Mouse (Mus musculus): ENCODE results near the gene Lrmda. TPM values are rescaled to one million over a fixed set of nuclear protein-coding genes. Genes with fewer than 3 reads are reported as not detected.

Lrmda gene
- polyA plus RNA-seq, 1 experiment from 2014 or later = 0.60 TPM

DNA sequence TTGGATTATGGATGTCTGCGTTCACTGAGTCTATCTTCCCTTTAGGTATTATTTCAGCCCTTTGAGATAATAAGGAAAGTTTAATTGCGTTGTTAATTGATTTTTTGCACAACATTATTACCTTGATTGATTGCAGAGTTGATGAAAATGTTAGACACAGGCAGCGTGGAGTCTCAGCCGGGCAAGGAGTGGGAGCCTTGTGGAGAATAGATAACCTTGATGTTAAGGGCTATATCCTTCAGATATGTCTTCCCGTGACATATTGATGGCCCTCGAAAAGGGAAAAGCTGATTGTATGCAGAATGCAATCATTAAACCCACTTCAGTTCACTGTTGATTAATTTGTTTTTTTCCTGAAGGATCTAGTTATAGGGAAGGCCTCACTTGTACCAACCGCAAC, 1021.5 kb downstream of the Lrmda start:
- H3K4me3 ChIP-seq = no peak overlapping the region
- no peak for ATAC-seq (ENCODE audit: extremely low read depth, insufficient number of reproducible peaks, low FRiP score, low TSS enrichment)
- no peak overlapping the region for H3K27ac ChIP-seq (replicated peaks)
- H3K27me3 ChIP-seq (replicated peaks) = no peaks in the 10 kb centered on the region
- H3K36me3 ChIP-seq = no peaks in the 10 kb centered on the region
- H3K4me2 ChIP-seq = no peak overlapping the region
- 74% methylated on average over 7 of the region's 7 CpGs for WGBS
- H3K9ac ChIP-seq = no peak overlapping the region
- no peaks in the 10 kb centered on the region for H3K4me1 ChIP-seq
- H3K9me3 ChIP-seq = no peaks in the 10 kb centered on the region

DNA sequence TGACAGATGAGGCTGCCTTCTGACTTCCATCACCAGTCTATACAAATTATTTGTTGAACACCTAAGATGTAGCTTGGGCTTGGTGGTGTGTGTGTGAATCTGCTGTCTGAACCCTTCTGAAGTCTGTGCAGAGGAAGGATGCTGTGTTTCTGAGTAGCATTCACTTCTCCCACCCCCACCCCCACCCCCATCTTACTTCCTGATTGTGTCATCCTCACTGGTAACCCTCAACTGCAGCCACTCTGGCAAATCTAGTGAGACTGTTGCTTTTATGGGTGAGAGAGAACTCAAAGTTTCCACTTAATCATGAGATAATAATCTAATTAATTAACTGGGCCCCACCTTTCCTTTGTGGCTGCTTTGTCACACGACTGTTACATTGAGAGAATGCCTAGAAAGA, 1025.8 kb downstream of the Lrmda start:
- ATAC-seq (ENCODE audit: extremely low read depth, insufficient number of reproducible peaks, low FRiP score, low TSS enrichment) = no peak
- no peak overlapping the region for H3K27ac ChIP-seq (replicated peaks)
- H3K4me1 ChIP-seq = no peaks in the 10 kb centered on the region
- H3K36me3 ChIP-seq = no peaks in the 10 kb centered on the region
- H3K9me3 ChIP-seq = no peaks in the 10 kb centered on the region
- no peak overlapping the region for H3K9ac ChIP-seq
- H3K4me2 ChIP-seq = no peak overlapping the region
- no peaks in the 10 kb centered on the region for H3K27me3 ChIP-seq (replicated peaks)
- no peak overlapping the region for H3K4me3 ChIP-seq
- WGBS = 38% methylated on average over 1 of the region's 1 CpGs

DNA sequence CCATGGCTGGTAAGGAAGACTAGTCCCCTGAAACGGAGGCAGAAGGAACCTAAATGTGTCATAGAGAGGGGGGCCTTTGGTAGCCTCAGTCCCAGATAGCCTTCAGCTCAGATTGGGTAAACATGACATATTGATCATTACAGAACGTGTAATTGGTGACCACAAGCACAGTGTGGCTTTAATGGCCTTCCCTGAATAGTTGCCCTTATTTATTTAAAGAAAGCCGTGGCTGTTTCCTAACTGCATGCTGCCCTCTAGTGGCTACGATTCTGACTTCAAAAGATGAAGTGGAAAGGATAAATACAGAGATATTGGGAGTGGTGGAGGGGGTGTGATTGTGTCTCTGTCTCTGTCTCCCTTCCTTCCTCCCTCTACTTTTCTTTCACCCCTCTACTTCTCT, 1026.8 kb downstream of the Lrmda start:
- no peaks in the 10 kb centered on the region for H3K27me3 ChIP-seq (replicated peaks)
- no peak overlapping the region for H3K27ac ChIP-seq (replicated peaks)
- 22% methylated on average over 4 of the region's 4 CpGs for WGBS
- no peaks in the 10 kb centered on the region for H3K4me1 ChIP-seq
- H3K36me3 ChIP-seq = no peaks in the 10 kb centered on the region
- no peak for ATAC-seq (ENCODE audit: extremely low read depth, insufficient number of reproducible peaks, low FRiP score, low TSS enrichment)
- no peak overlapping the region for H3K4me3 ChIP-seq
- H3K4me2 ChIP-seq = no peak overlapping the region
- no peaks in the 10 kb centered on the region for H3K9me3 ChIP-seq
- no peak overlapping the region for H3K9ac ChIP-seq

DNA sequence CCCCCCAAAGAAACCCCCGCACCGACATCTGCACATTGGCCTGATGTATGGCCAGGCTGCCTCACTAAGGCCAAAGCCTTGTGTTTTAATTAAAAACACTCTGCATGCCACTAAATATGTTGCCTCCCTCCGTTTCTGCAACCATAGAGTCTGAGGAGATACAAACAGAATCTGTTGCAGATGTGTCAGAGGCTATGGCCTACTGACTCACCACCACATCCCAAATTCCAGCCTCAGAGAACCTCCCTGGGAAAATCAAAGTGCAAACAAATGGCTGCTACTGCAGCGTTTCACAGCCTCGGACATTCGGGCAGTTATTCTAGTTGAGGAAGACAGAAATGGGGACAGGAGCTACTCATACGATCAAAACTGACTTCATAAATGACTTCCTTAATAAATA, 1031.9 kb downstream of the Lrmda start:
- no peaks in the 10 kb centered on the region for H3K27me3 ChIP-seq (replicated peaks)
- no peak overlapping the region for H3K4me2 ChIP-seq
- no peaks in the 10 kb centered on the region for H3K9me3 ChIP-seq
- no peaks in the 10 kb centered on the region for H3K4me1 ChIP-seq
- WGBS = 69% methylated on average over 7 of the region's 7 CpGs
- H3K36me3 ChIP-seq = no peaks in the 10 kb centered on the region
- H3K4me3 ChIP-seq = no peak overlapping the region
- H3K9ac ChIP-seq = no peak overlapping the region
- ATAC-seq (ENCODE audit: extremely low read depth, insufficient number of reproducible peaks, low FRiP score, low TSS enrichment) = no peak
- H3K27ac ChIP-seq (replicated peaks) = no peak overlapping the region

DNA sequence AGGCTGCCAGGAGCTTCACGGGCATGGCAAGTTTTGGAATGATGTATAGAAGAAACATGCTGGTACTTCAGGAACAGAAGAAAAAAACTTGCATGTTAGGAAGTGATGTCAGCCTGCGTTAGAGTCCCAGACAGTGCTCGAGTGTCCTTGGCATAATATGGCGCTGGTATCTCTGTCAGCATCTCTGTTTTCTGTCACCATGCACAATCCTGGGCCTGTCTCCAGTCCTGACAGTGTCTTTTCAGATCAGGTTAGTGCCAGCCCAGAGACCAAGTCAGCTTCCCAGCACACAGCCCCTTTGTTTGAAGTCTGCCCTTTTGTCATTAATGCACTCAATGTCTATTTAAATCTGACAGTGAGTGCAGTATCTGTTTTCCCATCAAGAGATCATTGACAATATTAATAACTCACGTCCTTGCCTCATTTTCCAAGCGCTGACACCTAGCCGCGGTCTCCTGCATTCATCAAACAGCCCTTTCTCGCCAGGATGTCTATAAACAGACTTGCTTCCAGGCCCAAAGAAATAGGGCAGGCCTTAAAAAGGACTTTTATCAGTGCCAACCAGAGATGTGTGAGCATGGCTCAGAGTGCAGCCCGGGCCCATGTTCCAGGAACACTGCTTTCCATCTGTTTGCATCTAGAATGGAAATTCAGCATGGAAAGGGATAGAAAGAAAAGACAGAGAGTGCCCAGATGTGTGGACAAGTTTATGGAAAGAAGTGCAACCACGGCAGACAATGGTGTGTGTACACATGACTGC, 1033.5 kb downstream of the Lrmda start:
- ATAC-seq (ENCODE audit: extremely low read depth, insufficient number of reproducible peaks, low FRiP score, low TSS enrichment) = no peak
- no peak overlapping the region for H3K27ac ChIP-seq (replicated peaks)
- no peak overlapping the region for H3K9ac ChIP-seq
- no peaks in the 10 kb centered on the region for H3K9me3 ChIP-seq
- H3K4me2 ChIP-seq = no peak overlapping the region
- H3K4me1 ChIP-seq = no peaks in the 10 kb centered on the region
- no peaks in the 10 kb centered on the region for H3K36me3 ChIP-seq
- 59% methylated on average over 11 of the region's 11 CpGs for WGBS
- H3K27me3 ChIP-seq (replicated peaks) = no peaks in the 10 kb centered on the region
- no peak overlapping the region for H3K4me3 ChIP-seq

DNA sequence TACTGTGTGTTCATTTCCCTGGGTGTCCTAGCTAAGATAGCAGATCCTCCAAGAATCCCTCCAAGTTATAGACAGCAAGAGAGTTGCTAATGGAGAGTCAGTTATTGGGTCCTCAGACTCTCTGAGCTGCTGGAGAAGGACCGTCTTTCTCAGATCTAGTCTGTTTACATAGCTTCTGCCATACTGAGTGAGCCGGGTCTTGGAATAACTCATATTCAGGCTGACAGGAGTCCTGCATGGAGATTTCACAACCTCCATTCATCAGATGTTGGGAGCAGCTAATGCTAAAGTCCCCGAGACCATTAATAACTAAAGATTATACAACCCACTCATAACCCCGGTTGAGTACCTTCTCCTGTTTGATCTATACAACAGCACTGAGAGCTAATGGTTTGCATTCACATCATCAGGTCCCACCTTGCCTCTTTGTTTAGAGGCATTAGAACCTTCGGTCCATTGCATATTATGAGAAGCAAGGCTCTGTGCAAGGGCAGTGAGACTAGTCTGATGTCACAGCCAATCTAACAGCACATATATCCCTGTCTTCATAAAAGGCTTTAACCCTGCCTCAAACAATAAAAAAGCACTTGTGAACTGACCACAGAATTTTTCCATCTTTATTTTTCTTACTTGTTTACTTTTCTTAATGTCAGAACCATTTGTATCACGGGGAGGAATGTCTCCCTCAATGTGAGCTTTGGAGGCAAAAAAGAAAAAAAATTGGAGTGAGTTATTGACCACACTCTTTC, 1037.9 kb downstream of the Lrmda start:
- no peaks in the 10 kb centered on the region for H3K36me3 ChIP-seq
- no peak overlapping the region for H3K27ac ChIP-seq (replicated peaks)
- H3K4me2 ChIP-seq = no peak overlapping the region
- H3K27me3 ChIP-seq (replicated peaks) = no peaks in the 10 kb centered on the region
- H3K9ac ChIP-seq = no peak overlapping the region
- H3K4me1 ChIP-seq = no peaks in the 10 kb centered on the region
- 77% methylated on average over 6 of the region's 6 CpGs for WGBS
- H3K4me3 ChIP-seq = no peak overlapping the region
- no peak for ATAC-seq (ENCODE audit: extremely low read depth, insufficient number of reproducible peaks, low FRiP score, low TSS enrichment)
- H3K9me3 ChIP-seq = no peaks in the 10 kb centered on the region

DNA sequence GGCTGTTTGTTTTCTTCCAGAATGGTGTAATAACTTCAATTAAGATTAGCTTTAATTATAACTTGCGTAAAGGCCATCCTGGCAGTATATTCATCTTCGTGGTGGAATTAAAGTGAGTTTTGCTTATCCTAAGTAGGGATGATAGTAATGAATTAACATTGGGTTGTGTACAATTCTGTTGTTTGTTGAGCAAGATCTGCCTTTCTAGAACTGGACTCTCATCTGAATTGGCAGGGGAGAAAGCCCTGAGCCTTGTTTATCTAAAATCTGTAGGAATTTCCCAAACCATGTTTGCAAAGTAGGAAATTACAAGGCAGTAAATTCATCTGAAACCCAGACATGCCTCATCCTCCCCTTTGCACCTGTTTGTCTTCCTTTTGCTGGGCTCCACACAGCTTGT, 1038.5 kb downstream of the Lrmda start:
- Histone ChIP-seq H3K4me3 (no peak overlapping the region), H3K27me3 (replicated peaks) (no peaks in the 10 kb centered on the region), H3K27ac (replicated peaks) (no peak overlapping the region), H3K4me1 (no peaks in the 10 kb centered on the region), H3K9ac (no peak overlapping the region), H3K9me3 (no peaks in the 10 kb centered on the region), H3K4me2 (no peak overlapping the region), H3K36me3 (no peaks in the 10 kb centered on the region)
- ATAC-seq (ENCODE audit: extremely low read depth, insufficient number of reproducible peaks, low FRiP score, low TSS enrichment) = no peak
- WGBS = 80% methylated on average over 2 of the region's 2 CpGs

DNA sequence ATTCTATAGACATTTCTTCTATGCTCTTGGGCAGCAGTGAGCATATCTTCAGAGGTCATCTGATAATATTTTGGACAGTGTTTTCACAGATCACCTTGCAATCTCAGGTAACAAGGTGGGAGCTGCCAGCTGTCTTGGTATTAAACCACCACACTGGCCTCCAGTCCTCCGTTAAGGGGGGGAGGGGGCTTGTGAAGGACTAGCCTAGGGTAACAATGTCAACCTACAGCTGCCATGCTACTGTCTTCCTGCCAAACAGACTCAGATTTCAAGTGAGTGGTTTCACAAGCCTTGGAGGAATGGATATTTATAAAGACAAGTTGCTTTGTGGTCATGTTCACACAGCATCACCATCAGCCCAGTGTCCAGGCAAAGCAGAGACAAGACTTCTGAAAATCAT, 1059.2 kb downstream of the Lrmda start:
- H3K27me3 ChIP-seq (replicated peaks) = no peaks in the 10 kb centered on the region
- no peak overlapping the region for H3K4me3 ChIP-seq
- H3K27ac ChIP-seq (replicated peaks) = no peak overlapping the region
- ATAC-seq (ENCODE audit: extremely low read depth, insufficient number of reproducible peaks, low FRiP score, low TSS enrichment) = no peak
- no peak overlapping the region for H3K9ac ChIP-seq
- no peaks in the 10 kb centered on the region for H3K36me3 ChIP-seq
- no peak overlapping the region for H3K4me2 ChIP-seq
- no peaks in the 10 kb centered on the region for H3K4me1 ChIP-seq
- H3K9me3 ChIP-seq = no peaks in the 10 kb centered on the region
- 60% methylated on average over 1 of the region's 1 CpGs for WGBS

DNA sequence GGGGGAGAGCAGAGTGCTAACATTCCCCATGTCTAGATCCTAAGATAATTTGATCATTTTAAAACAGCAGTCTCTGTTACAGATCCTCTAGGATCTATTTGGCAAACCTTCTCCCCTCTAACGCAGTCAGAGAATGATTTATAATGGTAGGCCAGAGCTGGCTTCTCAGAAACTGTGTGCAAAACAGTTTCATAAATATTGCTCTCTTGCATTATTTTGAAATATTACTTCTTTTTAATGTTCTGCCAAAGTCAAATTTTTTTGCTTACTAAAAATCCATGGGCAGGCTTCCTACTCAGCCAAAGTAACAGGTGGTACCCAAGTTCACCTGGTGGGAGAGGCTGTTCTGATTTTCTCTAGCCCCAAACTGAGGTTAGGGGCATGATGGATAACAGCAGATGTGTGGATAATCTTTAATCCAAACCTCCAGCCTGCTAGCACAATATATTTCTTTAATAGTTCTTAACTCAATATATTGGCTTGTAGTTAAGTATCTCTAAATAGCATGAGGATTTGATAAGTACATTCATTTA, 1064.8 kb downstream of the Lrmda start:
- Histone ChIP-seq H3K4me2 (no peak overlapping the region), H3K4me1 (no peaks in the 10 kb centered on the region), H3K27me3 (replicated peaks) (no peaks in the 10 kb centered on the region), H3K27ac (replicated peaks) (no peak overlapping the region), H3K4me3 (no peak overlapping the region), H3K9me3 (no peaks in the 10 kb centered on the region), H3K36me3 (no peaks in the 10 kb centered on the region), H3K9ac (no peak overlapping the region)
- WGBS = 75% methylated on average over 1 of the region's 1 CpGs
- no peak for ATAC-seq (ENCODE audit: extremely low read depth, insufficient number of reproducible peaks, low FRiP score, low TSS enrichment)

DNA sequence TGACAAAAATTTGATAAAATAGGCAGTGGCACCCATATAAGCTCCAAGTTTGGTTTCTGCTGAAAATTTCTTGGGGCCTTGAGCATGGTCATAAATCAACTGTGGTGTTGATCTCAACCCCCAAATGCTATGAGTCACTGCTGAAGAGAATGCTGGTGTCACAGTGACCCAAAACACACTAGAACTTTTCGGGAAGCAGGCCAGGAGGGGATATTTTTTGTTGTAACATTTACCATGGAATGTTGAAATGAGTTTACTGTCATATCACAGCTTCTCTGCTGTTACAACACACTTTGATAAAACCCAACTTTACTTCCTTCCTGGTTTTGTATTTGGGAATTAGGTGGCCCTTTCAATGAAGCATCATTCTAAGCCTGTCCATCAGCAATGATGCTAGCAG, 1065.3 kb downstream of the Lrmda start:
- no peaks in the 10 kb centered on the region for H3K4me1 ChIP-seq
- no peak overlapping the region for H3K9ac ChIP-seq
- H3K4me3 ChIP-seq = no peak overlapping the region
- H3K9me3 ChIP-seq = no peaks in the 10 kb centered on the region
- H3K27me3 ChIP-seq (replicated peaks) = no peaks in the 10 kb centered on the region
- H3K27ac ChIP-seq (replicated peaks) = no peak overlapping the region
- no peaks in the 10 kb centered on the region for H3K36me3 ChIP-seq
- WGBS = 40% methylated on average over 1 of the region's 1 CpGs
- ATAC-seq (ENCODE audit: extremely low read depth, insufficient number of reproducible peaks, low FRiP score, low TSS enrichment) = no peak
- no peak overlapping the region for H3K4me2 ChIP-seq

DNA sequence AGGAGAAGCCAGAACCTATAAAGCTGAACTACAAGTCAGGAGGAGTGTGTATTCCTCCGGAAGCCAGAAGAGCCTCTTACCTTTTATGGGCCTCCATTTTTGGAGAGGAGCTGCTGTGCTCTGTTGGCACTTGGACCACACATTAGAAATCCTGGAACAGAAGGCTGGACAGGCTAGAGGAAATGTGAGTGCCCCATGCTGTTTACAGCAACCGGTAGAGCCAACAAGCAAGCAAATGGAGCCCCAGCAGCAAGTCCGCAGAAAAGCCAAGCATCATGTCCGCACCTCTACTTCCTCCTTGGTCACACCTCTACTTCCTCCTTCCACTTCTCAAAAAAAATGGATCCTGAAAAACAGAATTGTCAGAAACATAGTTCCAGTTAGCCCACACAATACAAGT, 1073.8 kb downstream of the Lrmda start:
- 78% methylated on average over 4 of the region's 4 CpGs for WGBS
- H3K27me3 ChIP-seq (replicated peaks) = no peaks in the 10 kb centered on the region

More for the DNA sequence above, 1073.8 kb downstream of the Lrmda start:
- Histone ChIP-seq H3K27ac (replicated peaks) (no peak overlapping the region), H3K9ac (no peak overlapping the region), H3K4me2 (no peak overlapping the region), H3K4me1 (peaks cover 5% of the 10 kb centered on the region; the same call in 1 of the 2 replicates), H3K9me3 (no peaks in the 10 kb centered on the region), H3K36me3 (no peaks in the 10 kb centered on the region), H3K4me3 (no peak overlapping the region)
- ATAC-seq (ENCODE audit: extremely low read depth, insufficient number of reproducible peaks, low FRiP score, low TSS enrichment) = no peak
